Mouse (Mus musculus) testis, adult 2 months (tissue): ENCODE data around the gene Tmem184b.

ENCODE experiments used
- CTCF ChIP-seq: fragments of 200-500 bp; IDR thresholded peaks from 2 replicates; pipeline ENCODE4 v1.5.1; 2012; ENCODE audit warnings: low read depth, mild to moderate bottlenecking, inconsistent platforms, low read length, moderate library complexity; ENCODE audit not compliant: control insufficient read depth, insufficient read depth, insufficient replicate concordance
- POLR2A ChIP-seq: fragments of 200-500 bp; IDR thresholded peaks from 2 replicates; pipeline ENCODE4 v1.6.1; 2012; ENCODE audit warnings: low read depth, mild to moderate bottlenecking, inconsistent platforms, low read length, moderate library complexity; ENCODE audit not compliant: control insufficient read depth

DNA sequence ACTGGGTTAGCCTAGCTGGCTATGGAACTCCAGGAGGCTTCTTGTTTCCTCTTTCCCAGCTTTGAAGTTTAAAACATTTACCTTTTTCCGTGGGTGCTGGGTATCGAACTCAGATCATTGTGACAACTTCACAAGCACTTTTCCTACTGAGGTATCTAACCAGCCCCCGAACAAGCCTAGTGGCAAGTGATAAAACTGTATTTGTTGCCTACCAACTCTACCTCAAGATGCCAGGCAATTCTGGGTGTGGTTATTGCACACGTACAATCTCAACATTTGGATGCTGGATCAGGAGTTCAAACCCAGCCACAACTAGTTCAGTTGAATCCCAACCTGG, 74.5 kb downstream of the Tmem184b start:
- TF ChIP-seq POLR2A (no peak), CTCF (no peak)
